Mouse (Mus musculus): ENCODE results near the gene Cryab. TPM values are rescaled to one million over a fixed set of nuclear protein-coding genes. Genes with fewer than 3 reads are reported as not detected.
A peak's percentile ranks its signal among the peaks of the same experiment; 100 is the strongest.

Gene Cryab
- polyA plus RNA-seq, 1 experiment: 331 TPM

GRCm38 (mm10) chr9:50724661-50725330, 26.3 kb upstream of the Cryab start:
- Histone ChIP-seq H3K4me1 (ENCODE audit: control insufficient read depth, insufficient read depth, low read length) (no peaks in the 10 kb centered on the region), H3K4me3 (ENCODE audit: insufficient read depth, low read length) (no peak overlapping the region), H3K27ac (ENCODE audit: insufficient read depth, low read length) (no peak overlapping the region)
- TF ChIP-seq POLR2A (IDR thresholded peaks at IDR 0.05; ENCODE audit: extremely low read depth, insufficient read depth, low read length): no peak
- no peak for TF ChIP-seq CTCF (IDR thresholded peaks at IDR 0.05; ENCODE audit: extremely low read depth, insufficient read depth, low read length)

- no peaks in the 10 kb centered on the region for H3K4me1 ChIP-seq (ENCODE audit: control insufficient read depth, insufficient read depth, low read length)
- H3K4me3 ChIP-seq (ENCODE audit: insufficient read depth, low read length): no peak overlapping the region
Observed at GRCm38 (mm10) chr9:50725921-50726590, 25.1 kb upstream of the Cryab start.

GRCm38 (mm10) chr9:50727171-50727924, 23.8 kb upstream of the Cryab start:
- no peak overlapping the region for H3K27ac ChIP-seq (ENCODE audit: insufficient read depth, low read length)
- no peaks in the 10 kb centered on the region for H3K4me1 ChIP-seq (ENCODE audit: control insufficient read depth, insufficient read depth, low read length)
- no peak for TF ChIP-seq CTCF (IDR thresholded peaks at IDR 0.05; ENCODE audit: extremely low read depth, insufficient read depth, low read length)

More at GRCm38 (mm10) chr9:50725921-50726590, 25.1 kb upstream of the Cryab start:
- TF ChIP-seq POLR2A (IDR thresholded peaks at IDR 0.05; ENCODE audit: extremely low read depth, insufficient read depth, low read length): no peak
- TF ChIP-seq CTCF (IDR thresholded peaks at IDR 0.05; ENCODE audit: extremely low read depth, insufficient read depth, low read length): no peak
- no peak overlapping the region for H3K27ac ChIP-seq (ENCODE audit: insufficient read depth, low read length)

GRCm38 (mm10) chr9:50727925-50728651, 23.0 kb upstream of the Cryab start:
- no peak overlapping the region for H3K27ac ChIP-seq (ENCODE audit: insufficient read depth, low read length)
- no peak for TF ChIP-seq CTCF (IDR thresholded peaks at IDR 0.05; ENCODE audit: extremely low read depth, insufficient read depth, low read length)
- TF ChIP-seq POLR2A (IDR thresholded peaks at IDR 0.05; ENCODE audit: extremely low read depth, insufficient read depth, low read length): peak; percentile 21; the same call in 1 of the 2 replicates
- no peaks in the 10 kb centered on the region for H3K4me1 ChIP-seq (ENCODE audit: control insufficient read depth, insufficient read depth, low read length)
- H3K4me3 ChIP-seq (ENCODE audit: insufficient read depth, low read length): peak overlapping the region; percentile 62

More at GRCm38 (mm10) chr9:50727171-50727924, 23.8 kb upstream of the Cryab start:
- peak overlapping the region; percentile 62 for H3K4me3 ChIP-seq (ENCODE audit: insufficient read depth, low read length)

- no peak for TF ChIP-seq CTCF (IDR thresholded peaks at IDR 0.05; ENCODE audit: extremely low read depth, insufficient read depth, low read length)
- TF ChIP-seq POLR2A (IDR thresholded peaks at IDR 0.05; ENCODE audit: extremely low read depth, insufficient read depth, low read length): no peak
- Histone ChIP-seq H3K27ac (ENCODE audit: insufficient read depth, low read length) (no peak overlapping the region), H3K4me3 (ENCODE audit: insufficient read depth, low read length) (no peak overlapping the region), H3K4me1 (ENCODE audit: control insufficient read depth, insufficient read depth, low read length) (no peaks in the 10 kb centered on the region)
Observed at GRCm38 (mm10) chr9:50729600-50729999, 21.5 kb upstream of the Cryab start.

- H3K4me3 ChIP-seq (ENCODE audit: insufficient read depth, low read length): no peak overlapping the region
- H3K27ac ChIP-seq (ENCODE audit: insufficient read depth, low read length): no peak overlapping the region
- no peak for TF ChIP-seq CTCF (IDR thresholded peaks at IDR 0.05; ENCODE audit: extremely low read depth, insufficient read depth, low read length)
- no peak for TF ChIP-seq POLR2A (IDR thresholded peaks at IDR 0.05; ENCODE audit: extremely low read depth, insufficient read depth, low read length)
- no peaks in the 10 kb centered on the region for H3K4me1 ChIP-seq (ENCODE audit: control insufficient read depth, insufficient read depth, low read length)
Observed at GRCm38 (mm10) chr9:50732560-50732959, 18.6 kb upstream of the Cryab start.

- Histone ChIP-seq H3K4me1 (ENCODE audit: control insufficient read depth, insufficient read depth, low read length) (no peaks in the 10 kb centered on the region), H3K4me3 (ENCODE audit: insufficient read depth, low read length) (no peak overlapping the region), H3K27ac (ENCODE audit: insufficient read depth, low read length) (no peak overlapping the region)
- TF ChIP-seq CTCF (IDR thresholded peaks at IDR 0.05; ENCODE audit: extremely low read depth, insufficient read depth, low read length): peak; percentile 79
- no peak for TF ChIP-seq POLR2A (IDR thresholded peaks at IDR 0.05; ENCODE audit: extremely low read depth, insufficient read depth, low read length)
Observed at GRCm38 (mm10) chr9:50734989-50735388, 16.1 kb upstream of the Cryab start.

- Histone ChIP-seq H3K4me3 (ENCODE audit: insufficient read depth, low read length) (peak within 1 kb of the TSS; percentile 25), H3K27ac (ENCODE audit: insufficient read depth, low read length) (no peak within 1 kb of the TSS), H3K4me1 (ENCODE audit: control insufficient read depth, insufficient read depth, low read length) (no peaks in the 10 kb centered on the region; the same call in 1 of the 2 replicates)
- TF ChIP-seq CTCF (IDR thresholded peaks at IDR 0.05; ENCODE audit: extremely low read depth, insufficient read depth, low read length) (no peak), POLR2A (IDR thresholded peaks at IDR 0.05; ENCODE audit: extremely low read depth, insufficient read depth, low read length) (no peak)
Observed at GRCm38 (mm10) chr9:50738914-50739870, 11.9 kb upstream of the Cryab start, which contains the start of gene Dixdc1. Gene Dixdc1, minus strand, starts transcription at chr9:50739517.
